Mouse (Mus musculus) lung, postnatal 0 days (tissue): ENCODE data around the gene Glce.

Experiments used
- CTCF ChIP-seq: IDR thresholded peaks from 2 replicates; pipeline ENCODE4 v1.5.1; 2016; ENCODE audit warnings: antibody characterized with exemption, mild to moderate bottlenecking
- EP300 ChIP-seq: IDR thresholded peaks from 2 replicates; pipeline ENCODE4 v1.6.1; 2016; ENCODE audit warnings: antibody characterized with exemption, mild to moderate bottlenecking, control low read depth

DNA sequence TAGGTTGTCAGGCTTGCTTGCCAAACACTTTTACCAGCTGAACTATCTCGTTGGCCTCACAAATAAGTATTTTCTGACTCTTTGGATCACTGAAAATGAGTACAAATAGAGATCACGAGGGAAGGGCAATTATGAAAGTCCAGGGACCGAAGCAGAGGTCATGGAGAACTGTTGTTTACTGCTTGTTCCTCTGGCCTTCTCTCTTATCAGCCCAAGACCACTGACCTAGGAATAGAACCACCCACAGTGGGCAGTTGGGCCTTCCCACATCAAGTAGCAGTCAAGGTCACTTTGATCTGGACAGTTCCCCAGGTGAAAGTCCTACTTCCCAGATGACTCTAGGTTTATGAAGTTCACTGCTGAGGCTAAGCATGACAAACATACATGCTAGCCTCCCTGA lies 80.3 kb downstream of the Glce start:
- TF ChIP-seq CTCF, result no peak
- TF ChIP-seq EP300, result no peak
